Mouse (Mus musculus) neural tube, embryonic 15.5 days (tissue): ENCODE data around the gene Padi2. TPM values are rescaled to one million over a fixed set of nuclear protein-coding genes. Genes with fewer than 3 reads are reported as not detected.

ENCODE experiments used
- ATAC-seq: fragments of 200-750 bp; cut with Nextera tagmentation; 2 replicates; pipeline ENCODE4 v1.8.0; 2017; ENCODE audit warnings: mild to moderate bottlenecking, moderate TSS enrichment, moderate library complexity; ENCODE audit not compliant: low FRiP score
- H3K27ac ChIP-seq: fragments of 300-500 bp; sonication (generic); replicated peaks from 2 replicates; pipeline ENCODE4 v1.5.1; 2015; ENCODE audit warnings: mild to moderate bottlenecking, inconsistent platforms
- H3K27me3 ChIP-seq: fragments of 300-500 bp; sonication (generic); replicated peaks from 2 replicates; pipeline ENCODE4 v1.6.1; 2015; ENCODE audit warnings: inconsistent platforms
- H3K36me3 ChIP-seq: fragments of 300-500 bp; sonication (generic); 2 replicates; pipeline ENCODE4 v1.6.1; 2015; ENCODE audit warnings: inconsistent platforms
- H3K4me1 ChIP-seq: fragments of 300-500 bp; sonication (generic); 2 replicates; pipeline ENCODE4 v1.6.1; 2015; ENCODE audit warnings: inconsistent platforms
- H3K4me2 ChIP-seq: fragments of 300-500 bp; sonication (generic); 2 replicates; pipeline ENCODE4 v1.6.1; 2015; ENCODE audit warnings: inconsistent platforms, mild to moderate bottlenecking, moderate library complexity
- H3K4me3 ChIP-seq: fragments of 300-500 bp; sonication (generic); replicated peaks from 2 replicates; pipeline ENCODE4 v1.5.1; 2015; ENCODE audit warnings: mild to moderate bottlenecking, inconsistent platforms
- H3K9ac ChIP-seq: fragments of 300-500 bp; sonication (generic); replicated peaks from 2 replicates; pipeline ENCODE4 v1.6.1; 2015; ENCODE audit warnings: mild to moderate bottlenecking, inconsistent platforms
- H3K9me3 ChIP-seq: fragments of 300-500 bp; sonication (generic); replicated peaks from 2 replicates; pipeline ENCODE4 v1.6.1; 2016; ENCODE audit warnings: inconsistent platforms
- WGBS: fragments of 180-500 bp; shearing (Covaris S2); methylation state at CpG from one replicate; pipeline ENCODE4 v1.1.7; 2015; ENCODE audit warnings: mixed read lengths; 5-methylcytosine and 5-hydroxymethylcytosine counted together
- polyA plus RNA-seq: library from polyadenylated mRNA; unstranded; fragments of >200 nt; fragmentation: Nextera tagmentation; extraction: Ambion mirVana; gene quantifications from 2 replicates; pipeline ENCODE4 v1.2.1, GENCODE M21; 2015

The Padi2 gene
- polyA plus RNA-seq, 1 experiment from 2014 or later = 1.0 TPM

DNA sequence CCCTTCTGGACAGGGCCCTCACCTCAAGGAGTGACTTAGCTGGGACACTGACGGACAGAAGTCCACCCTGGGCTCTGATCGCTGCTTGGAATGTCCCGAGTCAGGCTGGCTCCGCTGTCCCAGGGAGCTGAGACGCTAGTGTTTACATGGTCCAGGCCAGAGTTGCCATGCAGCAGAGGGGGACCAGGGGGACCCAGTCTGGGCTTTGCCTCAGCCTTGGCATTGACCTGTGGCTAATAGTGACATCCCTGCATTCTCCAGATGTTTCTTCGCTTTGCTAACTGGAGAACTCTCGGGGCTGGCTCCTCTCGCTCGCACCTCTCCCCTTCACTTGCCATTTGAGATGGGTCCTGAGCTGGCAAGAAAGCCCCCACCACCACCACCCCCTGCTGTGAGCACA is 22.2 kb downstream of the Padi2 start:
- Histone ChIP-seq H3K36me3 (no peaks in the 10 kb centered on the region), H3K27me3 (no peaks in the 10 kb centered on the region), H3K27ac (no peak overlapping the region), H3K9ac (no peak overlapping the region), H3K4me3 (no peak overlapping the region), H3K9me3 (no peaks in the 10 kb centered on the region), H3K4me2 (no peak overlapping the region), H3K4me1 (peaks cover 11% of the 10 kb centered on the region)
- WGBS = 90% methylated on average over 9 of the region's 9 CpGs
- ATAC-seq = no peak

DNA sequence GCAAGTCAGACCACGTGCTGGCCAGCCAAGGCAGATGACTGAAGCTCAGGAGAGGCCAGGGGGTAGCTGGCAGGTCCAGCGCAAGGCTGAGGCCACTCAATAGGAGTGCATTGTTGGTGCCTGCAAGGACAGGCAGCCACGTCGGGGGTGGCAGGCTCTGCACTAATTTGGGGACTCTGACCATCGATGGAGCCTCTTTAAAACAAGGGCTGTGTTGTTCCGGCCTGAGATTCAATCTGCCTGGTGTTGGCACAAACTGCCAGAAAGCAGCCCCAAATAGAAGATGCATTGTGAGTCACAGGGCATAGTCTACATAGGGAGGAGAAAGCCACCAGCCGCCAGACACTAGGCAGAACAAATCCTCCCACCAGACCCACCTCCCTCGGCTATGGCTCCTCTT is 23.6 kb downstream of the Padi2 start:
- Histone ChIP-seq H3K9ac (no peak overlapping the region), H3K36me3 (no peaks in the 10 kb centered on the region), H3K9me3 (no peaks in the 10 kb centered on the region), H3K4me2 (no peak overlapping the region), H3K27me3 (no peaks in the 10 kb centered on the region), H3K27ac (0 out of 2 replicates have a peak overlapping the region, but pooled peaks have one; percentile 3), H3K4me1 (peaks cover 11% of the 10 kb centered on the region), H3K4me3 (no peak overlapping the region)
- ATAC-seq = peak; percentile 55; the same call in 1 of the 2 replicates
- 61% methylated on average over 8 of the region's 8 CpGs for WGBS

DNA sequence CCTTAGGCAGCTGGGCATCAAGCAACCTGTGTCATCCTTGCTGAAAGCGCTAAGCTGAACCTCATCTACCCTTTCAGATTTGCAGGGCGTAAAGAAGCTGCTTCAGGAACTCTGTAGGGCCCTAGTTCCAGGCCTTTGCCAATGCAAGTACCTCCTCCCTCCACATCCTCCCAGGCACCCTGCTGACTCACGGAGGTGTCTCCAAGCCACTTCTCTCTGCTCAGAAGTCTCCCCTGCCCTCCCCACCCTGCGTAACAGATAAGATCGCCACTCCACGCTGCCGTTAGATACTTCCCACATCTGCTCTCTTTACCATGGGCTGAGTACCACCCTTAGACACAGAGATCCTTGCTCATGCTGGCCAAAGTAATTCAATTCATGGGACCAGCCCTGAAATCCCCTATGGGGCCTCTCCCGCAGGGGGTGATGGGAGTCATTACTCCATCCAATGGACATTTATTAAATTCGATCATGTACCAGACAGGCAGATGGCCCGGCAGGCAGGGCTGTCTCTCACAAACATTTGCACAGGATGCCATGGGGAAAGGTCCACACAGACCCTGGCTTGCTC is 24.8 kb downstream of the Padi2 start:
- no peak for ATAC-seq

GRCm38 (mm10) chr4:140935643-140936042 is 29.5 kb downstream of the Padi2 start:
- H3K4me2 ChIP-seq = no peak overlapping the region
- H3K36me3 ChIP-seq = no peaks in the 10 kb centered on the region
- H3K27ac ChIP-seq = no peak overlapping the region
- peaks cover 11% of the 10 kb centered on the region for H3K4me1 ChIP-seq
- H3K9ac ChIP-seq = no peak overlapping the region
- H3K27me3 ChIP-seq = no peaks in the 10 kb centered on the region
- no peak overlapping the region for H3K4me3 ChIP-seq
- H3K9me3 ChIP-seq = no peaks in the 10 kb centered on the region
- ATAC-seq = no peak
- 74% methylated on average over 9 of the region's 9 CpGs for WGBS

More for the DNA sequence above, 24.8 kb downstream of the Padi2 start:
- Histone ChIP-seq H3K27me3 (no peaks in the 10 kb centered on the region), H3K27ac (no peak overlapping the region), H3K4me2 (no peak overlapping the region), H3K36me3 (no peaks in the 10 kb centered on the region), H3K9me3 (no peaks in the 10 kb centered on the region), H3K4me3 (no peak overlapping the region), H3K9ac (no peak overlapping the region), H3K4me1 (peaks cover 11% of the 10 kb centered on the region)
- WGBS = 71% methylated on average over 10 of the region's 10 CpGs

- ATAC-seq = no peak
- no peak overlapping the region for H3K4me2 ChIP-seq
These were observed 38.2 kb downstream of the Padi2 start for GRCm38 (mm10) chr4:140944356-140944755.

DNA sequence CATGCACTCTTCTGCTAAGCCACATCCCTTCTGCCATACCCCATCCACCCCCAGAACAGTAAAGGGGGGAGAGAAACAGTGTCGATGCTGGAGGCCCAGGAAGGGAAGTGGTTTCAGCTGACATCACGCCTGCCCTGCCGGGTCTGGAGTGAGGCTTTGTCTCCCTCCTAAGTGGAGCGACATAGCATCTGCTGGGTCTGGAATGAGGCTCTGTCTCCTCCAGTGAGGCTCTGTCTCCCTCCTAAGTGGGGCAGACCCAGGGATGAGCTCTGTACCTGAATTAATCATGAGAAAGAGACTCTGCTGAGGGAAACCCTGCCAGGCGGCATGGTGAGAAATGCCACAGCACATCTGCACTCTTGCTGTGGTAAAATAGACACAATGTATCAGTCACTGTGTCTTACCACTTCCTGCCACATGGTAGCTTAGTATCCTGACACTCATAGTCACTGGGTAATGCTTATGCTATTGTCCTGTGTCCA is 38.9 kb downstream of the Padi2 start:
- no peak overlapping the region for H3K4me3 ChIP-seq
- no peak overlapping the region for H3K4me2 ChIP-seq
- H3K27me3 ChIP-seq = no peaks in the 10 kb centered on the region
- no peaks in the 10 kb centered on the region for H3K36me3 ChIP-seq
- 66% methylated on average over 5 of the region's 5 CpGs for WGBS
- ATAC-seq = no peak
- H3K9me3 ChIP-seq = no peaks in the 10 kb centered on the region
- H3K9ac ChIP-seq = no peak overlapping the region
- no peaks in the 10 kb centered on the region for H3K4me1 ChIP-seq
- H3K27ac ChIP-seq = no peak overlapping the region

More at GRCm38 (mm10) chr4:140944356-140944755, 38.2 kb downstream of the Padi2 start:
- no peaks in the 10 kb centered on the region for H3K4me1 ChIP-seq
- whole genome bisulfite sequencing = 88% methylated on average over 12 of the region's 12 CpGs
- H3K4me3 ChIP-seq = no peak overlapping the region
- H3K27me3 ChIP-seq = no peaks in the 10 kb centered on the region
- H3K9ac ChIP-seq = no peak overlapping the region
- H3K27ac ChIP-seq = no peak overlapping the region
- no peaks in the 10 kb centered on the region for H3K36me3 ChIP-seq
- H3K9me3 ChIP-seq = no peaks in the 10 kb centered on the region

- no peaks in the 10 kb centered on the region for H3K36me3 ChIP-seq
- H3K9ac ChIP-seq = no peak overlapping the region
- no peak overlapping the region for H3K4me3 ChIP-seq
- H3K27me3 ChIP-seq = no peaks in the 10 kb centered on the region
- no peak overlapping the region for H3K4me2 ChIP-seq
- no peaks in the 10 kb centered on the region for H3K9me3 ChIP-seq
- no peak overlapping the region for H3K27ac ChIP-seq
- no peaks in the 10 kb centered on the region for H3K4me1 ChIP-seq
- WGBS = 93% methylated on average over 4 of the region's 4 CpGs
- no peak for ATAC-seq
These were observed 39.4 kb downstream of the Padi2 start for GRCm38 (mm10) chr4:140945571-140945970.

GRCm38 (mm10) chr4:140946048-140946447 is 39.9 kb downstream of the Padi2 start:
- Histone ChIP-seq H3K9ac (no peak overlapping the region), H3K27ac (no peak overlapping the region), H3K36me3 (no peaks in the 10 kb centered on the region), H3K4me1 (no peaks in the 10 kb centered on the region), H3K27me3 (no peaks in the 10 kb centered on the region), H3K4me2 (no peak overlapping the region), H3K4me3 (no peak overlapping the region), H3K9me3 (no peaks in the 10 kb centered on the region)
- WGBS = 87% methylated on average over 4 of the region's 4 CpGs
- no peak for ATAC-seq

GRCm38 (mm10) chr4:140946580-140947205 is 40.5 kb downstream of the Padi2 start:
- WGBS = 77% methylated on average over 14 of the region's 14 CpGs
- H3K27me3 ChIP-seq = no peaks in the 10 kb centered on the region
- no peaks in the 10 kb centered on the region for H3K4me1 ChIP-seq
- H3K4me2 ChIP-seq = no peak overlapping the region
- no peak for ATAC-seq
- H3K9me3 ChIP-seq = no peaks in the 10 kb centered on the region
- no peak overlapping the region for H3K4me3 ChIP-seq
- H3K27ac ChIP-seq = no peak overlapping the region
- H3K36me3 ChIP-seq = no peaks in the 10 kb centered on the region
- H3K9ac ChIP-seq = no peak overlapping the region

- no peak for ATAC-seq
- Histone ChIP-seq H3K9ac (no peak overlapping the region), H3K27ac (no peak overlapping the region), H3K36me3 (no peaks in the 10 kb centered on the region), H3K9me3 (no peaks in the 10 kb centered on the region), H3K4me3 (no peak overlapping the region), H3K27me3 (no peaks in the 10 kb centered on the region), H3K4me2 (no peak overlapping the region), H3K4me1 (no peaks in the 10 kb centered on the region)
- WGBS = 86% methylated on average over 12 of the region's 12 CpGs
These were observed 41.6 kb downstream of the Padi2 start for GRCm38 (mm10) chr4:140947487-140948440.

DNA sequence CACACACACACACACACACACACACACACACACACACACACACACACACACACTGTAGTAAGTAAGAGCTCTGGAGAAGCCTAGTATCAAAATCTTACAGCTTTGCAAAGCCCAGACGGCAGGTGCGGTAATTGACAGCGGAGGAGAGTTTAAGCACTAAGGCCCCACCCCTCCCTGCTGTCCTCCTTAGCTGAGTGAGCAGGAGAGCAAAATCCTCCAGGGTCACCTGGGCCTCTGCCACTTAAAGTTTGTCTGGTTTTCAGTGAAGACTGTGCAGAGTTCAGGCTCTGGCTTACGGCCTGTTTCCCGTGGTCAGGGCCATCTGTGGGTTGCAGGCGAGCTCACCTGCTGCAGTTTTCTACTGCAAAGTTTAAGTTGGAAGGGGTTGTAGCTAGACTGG is 42.3 kb downstream of the Padi2 start:
- H3K27me3 ChIP-seq = no peaks in the 10 kb centered on the region
- no peaks in the 10 kb centered on the region for H3K36me3 ChIP-seq
- 90% methylated on average over 6 of the region's 6 CpGs for WGBS
- no peak overlapping the region for H3K4me2 ChIP-seq
- H3K27ac ChIP-seq = no peak overlapping the region
- H3K4me1 ChIP-seq = no peaks in the 10 kb centered on the region
- H3K4me3 ChIP-seq = no peak overlapping the region
- no peak for ATAC-seq
- H3K9ac ChIP-seq = no peak overlapping the region
- no peaks in the 10 kb centered on the region for H3K9me3 ChIP-seq
